Mouse (Mus musculus) 3T3-L1 (cell line): ENCODE measurements around the gene Sh3kbp1.
"Not testable (repeated sequence)": the region's sequence is repeated elsewhere in the genome, so short reads cannot be mapped to it uniquely, and the experiment has no call there.

ENCODE experiments used
- DNase-seq: peaks from one replicate; pipeline ENCODE4 v3.0.0-alpha.2; 2015; ENCODE audit warnings: low read depth, low spot score

Sh3kbp1 gene

GRCm38 (mm10) chrX:159626907-159627587, at the start of gene Sh3kbp1:
Gene Sh3kbp1, plus strand, starts transcription at chrX:159627272.
- DNase-seq: peak; percentile 72

GRCm38 (mm10) chrX:159584738-159585137, 42.3 kb upstream of the Sh3kbp1 start:
- not testable (repeated sequence) for DNase-seq

- DNase-seq: peak; percentile 6
Measured at GRCm38 (mm10) chrX:159591633-159592032, 35.4 kb upstream of the Sh3kbp1 start.

GRCm38 (mm10) chrX:159597502-159597901, 29.6 kb upstream of the Sh3kbp1 start:
- DNase-seq: no peak

GRCm38 (mm10) chrX:159604832-159605231, 22.2 kb upstream of the Sh3kbp1 start:
- no peak for DNase-seq

GRCm38 (mm10) chrX:159606936-159607335, 20.1 kb upstream of the Sh3kbp1 start:
- DNase-seq: peak; percentile 55

- peak; percentile 78 for DNase-seq
Measured at GRCm38 (mm10) chrX:159626208-159626906, 715 bp upstream of the Sh3kbp1 start.

- peak; percentile 21 for DNase-seq
Measured at GRCm38 (mm10) chrX:159627588-159628566, 805 bp downstream of the Sh3kbp1 start.

- DNase-seq: no peak
Measured at GRCm38 (mm10) chrX:159628629-159629028, 1.6 kb downstream of the Sh3kbp1 start.

- DNase-seq: no peak
Measured at GRCm38 (mm10) chrX:159629203-159629602, 2.1 kb downstream of the Sh3kbp1 start.

- no peak for DNase-seq
Measured at GRCm38 (mm10) chrX:159638500-159639227, 11.6 kb downstream of the Sh3kbp1 start.

- no peak for DNase-seq
Measured at GRCm38 (mm10) chrX:159639991-159640390, 12.9 kb downstream of the Sh3kbp1 start.

- no peak for DNase-seq
Measured at GRCm38 (mm10) chrX:159645314-159645713, 18.2 kb downstream of the Sh3kbp1 start.

GRCm38 (mm10) chrX:159647564-159647963, 20.5 kb downstream of the Sh3kbp1 start:
- no peak for DNase-seq

GRCm38 (mm10) chrX:159648598-159648997, 21.5 kb downstream of the Sh3kbp1 start:
- no peak for DNase-seq

GRCm38 (mm10) chrX:159650130-159650678, 23.1 kb downstream of the Sh3kbp1 start:
- peak; percentile 64 for DNase-seq

- no peak for DNase-seq
Measured at GRCm38 (mm10) chrX:159650727-159651126, 23.7 kb downstream of the Sh3kbp1 start.

- no peak for DNase-seq
Measured at GRCm38 (mm10) chrX:159671388-159671787, 44.3 kb downstream of the Sh3kbp1 start.

GRCm38 (mm10) chrX:159672466-159672865, 45.4 kb downstream of the Sh3kbp1 start:
- peak; percentile 77 for DNase-seq

GRCm38 (mm10) chrX:159676242-159676641, 49.2 kb downstream of the Sh3kbp1 start:
- DNase-seq: no peak
